Mouse (Mus musculus) hindbrain, embryonic 16.5 days (tissue): ENCODE measurements around the gene Meis1. TPM values are rescaled to one million over a fixed set of nuclear protein-coding genes. Genes with fewer than 3 reads are reported as not detected.
A peak's percentile ranks its signal among the peaks of the same experiment; 100 is the strongest.

Source experiments
- ATAC-seq: fragments of 200-750 bp; cut with Nextera tagmentation; 2 replicates; pipeline ENCODE4 v1.8.0; 2017; ENCODE audit warnings: moderate TSS enrichment, moderate library complexity
- H3K27ac ChIP-seq: fragments of 300-500 bp; sonication (generic); 2 replicates; pipeline ENCODE4 v1.5.1; 2014; ENCODE audit warnings: low read depth, mild to moderate bottlenecking, control low read depth, low read length, moderate library complexity
- H3K27me3 ChIP-seq: fragments of 300-500 bp; sonication (generic); replicated peaks from 2 replicates; pipeline ENCODE4 v1.6.1; 2014; ENCODE audit warnings: low read length; ENCODE audit not compliant: control insufficient read depth, insufficient read depth
- H3K36me3 ChIP-seq: fragments of 300-500 bp; sonication (generic); 2 replicates; pipeline ENCODE4 v1.6.1; 2014; ENCODE audit warnings: mild to moderate bottlenecking, low read length, moderate library complexity, mixed read lengths; ENCODE audit not compliant: control insufficient read depth, insufficient read depth
- H3K4me1 ChIP-seq: fragments of 300-500 bp; sonication (generic); 2 replicates; pipeline ENCODE4 v1.6.1; 2014; ENCODE audit warnings: low read depth, low read length; ENCODE audit not compliant: control insufficient read depth, insufficient read depth
- H3K4me2 ChIP-seq: fragments of 300-500 bp; sonication (generic); 2 replicates; pipeline ENCODE4 v1.6.1; 2014; ENCODE audit warnings: mild to moderate bottlenecking, low read length, control low read depth, moderate library complexity
- H3K4me3 ChIP-seq: fragments of 300-500 bp; sonication (generic); 2 replicates; pipeline ENCODE4 v1.5.1; 2014; ENCODE audit warnings: mild to moderate bottlenecking, low read length, control low read depth, moderate library complexity
- H3K9ac ChIP-seq: fragments of 300-500 bp; sonication (generic); 2 replicates; pipeline ENCODE4 v1.6.1; 2014; ENCODE audit warnings: low read depth, mild to moderate bottlenecking, control low read depth, low read length, moderate library complexity
- H3K9me3 ChIP-seq: fragments of 300-500 bp; sonication (generic); 2 replicates; pipeline ENCODE4 v1.6.1; 2014; ENCODE audit warnings: mild to moderate bottlenecking, low read length, moderate library complexity; ENCODE audit not compliant: control insufficient read depth
- WGBS: fragments of 180-500 bp; shearing (Covaris S2); extraction: QIAGEN DNeasy Blood & Tissue Kit; methylation state at CpG from one replicate; pipeline ENCODE4 v1.1.7; 2014; 5-methylcytosine and 5-hydroxymethylcytosine counted together
- polyA plus RNA-seq: library from polyadenylated mRNA; unstranded; fragments of >200 nt; fragmentation: Nextera tagmentation; extraction: Ambion mirVana; gene quantifications from 2 replicates; pipeline ENCODE4 v1.2.1, GENCODE M21; 2015

Gene Meis1
- polyA plus RNA-seq, 1 experiment from 2014 or later, result 183 TPM

GRCm38 (mm10) chr11:18888651-18889050, 130.1 kb downstream of the Meis1 start:
- no peak overlapping the region for H3K4me2 ChIP-seq
- no peak overlapping the region for H3K9ac ChIP-seq
- no peak for ATAC-seq
- H3K36me3 ChIP-seq, result no peaks in the 10 kb centered on the region
- no peaks in the 10 kb centered on the region for H3K27me3 ChIP-seq
- WGBS, result 63% methylated on average over 1 of the region's 1 CpGs
- H3K4me1 ChIP-seq, result peaks cover 13% of the 10 kb centered on the region
- H3K27ac ChIP-seq, result no peak overlapping the region
- H3K4me3 ChIP-seq, result no peak overlapping the region
- no peaks in the 10 kb centered on the region for H3K9me3 ChIP-seq

- 25% methylated on average over 9 of the region's 9 CpGs for WGBS
- H3K9me3 ChIP-seq, result no peaks in the 10 kb centered on the region
- H3K36me3 ChIP-seq, result no peaks in the 10 kb centered on the region
- no peak overlapping the region for H3K9ac ChIP-seq
- no peak overlapping the region for H3K4me3 ChIP-seq
- ATAC-seq, result no peak
- H3K27me3 ChIP-seq, result no peaks in the 10 kb centered on the region
- peak overlapping the region; percentile 59 for H3K27ac ChIP-seq
- peak overlapping the region; percentile 21; the same call in 1 of the 2 replicates for H3K4me2 ChIP-seq
- peaks cover 23% of the 10 kb centered on the region for H3K4me1 ChIP-seq
Measured at GRCm38 (mm10) chr11:18885729-18886325, 133.0 kb downstream of the Meis1 start.

GRCm38 (mm10) chr11:18885036-18885728, 133.6 kb downstream of the Meis1 start:
- H3K4me2 ChIP-seq, result no peak overlapping the region
- 29% methylated on average over 6 of the region's 6 CpGs for WGBS

GRCm38 (mm10) chr11:18883987-18884386, 134.8 kb downstream of the Meis1 start:
- H3K27ac ChIP-seq, result peak overlapping the region; percentile 72
- peaks cover 23% of the 10 kb centered on the region for H3K4me1 ChIP-seq
- H3K9ac ChIP-seq, result no peak overlapping the region
- no peak overlapping the region for H3K4me2 ChIP-seq
- H3K27me3 ChIP-seq, result no peaks in the 10 kb centered on the region
- WGBS, result 37% methylated on average over 3 of the region's 3 CpGs
- no peak for ATAC-seq
- H3K9me3 ChIP-seq, result no peaks in the 10 kb centered on the region
- no peaks in the 10 kb centered on the region for H3K36me3 ChIP-seq
- H3K4me3 ChIP-seq, result no peak overlapping the region

More at GRCm38 (mm10) chr11:18885036-18885728, 133.6 kb downstream of the Meis1 start:
- H3K9me3 ChIP-seq, result no peaks in the 10 kb centered on the region
- H3K9ac ChIP-seq, result no peak overlapping the region
- no peak overlapping the region for H3K4me3 ChIP-seq
- peaks cover 23% of the 10 kb centered on the region for H3K4me1 ChIP-seq
- no peak for ATAC-seq
- no peaks in the 10 kb centered on the region for H3K27me3 ChIP-seq
- H3K36me3 ChIP-seq, result no peaks in the 10 kb centered on the region
- H3K27ac ChIP-seq, result peak overlapping the region; percentile 59

- Histone ChIP-seq H3K9me3 (no peaks in the 10 kb centered on the region), H3K27ac (peak overlapping the region; percentile 72), H3K27me3 (no peaks in the 10 kb centered on the region), H3K4me2 (no peak overlapping the region), H3K36me3 (no peaks in the 10 kb centered on the region), H3K9ac (no peak overlapping the region), H3K4me3 (no peak overlapping the region), H3K4me1 (peaks cover 23% of the 10 kb centered on the region)
- ATAC-seq, result peak; percentile 82
- WGBS, result 17% methylated on average over 2 of the region's 2 CpGs
Measured at GRCm38 (mm10) chr11:18883507-18883881, 135.3 kb downstream of the Meis1 start.

GRCm38 (mm10) chr11:18882747-18883506, 135.9 kb downstream of the Meis1 start:
- ATAC-seq, result peak; percentile 19
- 36% methylated on average over 3 of the region's 3 CpGs for WGBS
- H3K9ac ChIP-seq, result no peak overlapping the region

GRCm38 (mm10) chr11:18882315-18882714, 136.5 kb downstream of the Meis1 start:
- Histone ChIP-seq H3K4me1 (peaks cover 23% of the 10 kb centered on the region), H3K9me3 (no peaks in the 10 kb centered on the region), H3K4me3 (no peak overlapping the region), H3K27me3 (no peaks in the 10 kb centered on the region), H3K4me2 (no peak overlapping the region), H3K27ac (peak overlapping the region; percentile 54), H3K36me3 (no peaks in the 10 kb centered on the region), H3K9ac (no peak overlapping the region)
- ATAC-seq, result no peak
- 25% methylated on average over 5 of the region's 5 CpGs for WGBS

More at GRCm38 (mm10) chr11:18882747-18883506, 135.9 kb downstream of the Meis1 start:
- H3K4me2 ChIP-seq, result no peak overlapping the region
- peaks cover 23% of the 10 kb centered on the region for H3K4me1 ChIP-seq
- peak overlapping the region; percentile 72; the same call in 1 of the 2 replicates for H3K27ac ChIP-seq
- H3K4me3 ChIP-seq, result no peak overlapping the region
- H3K9me3 ChIP-seq, result no peaks in the 10 kb centered on the region
- H3K36me3 ChIP-seq, result no peaks in the 10 kb centered on the region
- no peaks in the 10 kb centered on the region for H3K27me3 ChIP-seq

- ATAC-seq, result no peak
- Histone ChIP-seq H3K27ac (no peak overlapping the region), H3K27me3 (no peaks in the 10 kb centered on the region), H3K4me1 (peaks cover 26% of the 10 kb centered on the region), H3K4me3 (no peak overlapping the region), H3K4me2 (no peak overlapping the region), H3K9me3 (no peaks in the 10 kb centered on the region), H3K9ac (no peak overlapping the region), H3K36me3 (no peaks in the 10 kb centered on the region)
- 25% methylated on average over 5 of the region's 5 CpGs for WGBS
Measured at GRCm38 (mm10) chr11:18880806-18881205, 138.0 kb downstream of the Meis1 start.

- H3K9me3 ChIP-seq, result no peaks in the 10 kb centered on the region
- H3K27ac ChIP-seq, result peak overlapping the region; percentile 44; the same call in 1 of the 2 replicates
- 0% methylated on average over 1 of the region's 1 CpGs for WGBS
- peak overlapping the region; percentile 84; the same call in 1 of the 2 replicates for H3K4me2 ChIP-seq
- no peak overlapping the region for H3K9ac ChIP-seq
- no peaks in the 10 kb centered on the region for H3K36me3 ChIP-seq
- no peak for ATAC-seq
- no peak overlapping the region for H3K4me3 ChIP-seq
- H3K4me1 ChIP-seq, result peaks cover 32% of the 10 kb centered on the region
- H3K27me3 ChIP-seq, result no peaks in the 10 kb centered on the region
Measured at GRCm38 (mm10) chr11:18879456-18879818, 139.3 kb downstream of the Meis1 start.
